Mouse (Mus musculus) brain, embryonic 14.5 days (tissue): ENCODE results near the gene C5ar2.

Experiments
- CTCF ChIP-seq: fragments of 200-500 bp; IDR thresholded peaks from 2 replicates; pipeline ENCODE4 v1.5.1; 2012; ENCODE audit warnings: inconsistent platforms, mild to moderate bottlenecking, moderate library complexity, borderline replicate concordance; ENCODE audit not compliant: insufficient read depth, insufficient read length; ENCODE audit errors: extremely low read depth
- POLR2A ChIP-seq: fragments of 200-500 bp; IDR thresholded peaks from 2 replicates; pipeline ENCODE4 v1.6.1; 2012; ENCODE audit warnings: mild to moderate bottlenecking, inconsistent platforms, borderline replicate concordance; ENCODE audit not compliant: poor library complexity, insufficient read depth, insufficient read length, severe bottlenecking; ENCODE audit errors: extremely low read depth

DNA sequence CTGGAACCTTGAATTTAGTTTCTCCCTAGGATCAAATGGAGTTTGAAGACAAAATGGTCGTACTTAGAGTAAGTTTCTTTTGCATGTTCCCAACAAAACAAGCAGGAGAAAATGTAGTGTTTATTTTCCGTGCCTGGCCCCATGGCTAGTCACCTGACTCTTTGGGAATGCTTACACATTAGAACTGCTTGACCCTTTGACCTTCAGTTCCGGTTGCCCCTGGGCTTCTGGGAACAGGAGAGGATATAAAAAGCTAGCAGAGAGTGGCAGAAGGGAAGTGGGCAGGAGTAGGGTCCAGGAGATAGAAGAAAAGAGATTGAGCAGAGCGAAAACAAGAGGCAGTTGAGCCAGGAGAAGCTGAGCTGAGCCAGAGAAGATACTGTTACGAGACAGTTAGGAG, 14.1 kb downstream of the C5ar2 start:
- TF ChIP-seq CTCF (no peak), POLR2A (no peak)
